Mouse (Mus musculus) megakaryocyte, adult 5-6 weeks (primary cell): ENCODE results near the gene Hip1. TPM values are rescaled to one million over a fixed set of nuclear protein-coding genes. Genes with fewer than 3 reads are reported as not detected.
A peak's percentile ranks its signal among the peaks of the same experiment; 100 is the strongest.
"Not testable (repeated sequence)": the region's sequence is repeated elsewhere in the genome, so short reads cannot be mapped to it uniquely, and the experiment has no call there.

Experiments used
- ATAC-seq: 2 replicates; pipeline ENCODE4 v1.8.0; 2016; ENCODE audit warnings: mild to moderate bottlenecking, inconsistent platforms; ENCODE audit not compliant: poor library complexity, severe bottlenecking
- total RNA-seq, 2 experiments: library from RNA; stranded (forward) in 1 of 2; stranded (reverse) in 1 of 2; fragments of 153-499, 151-499 nt in 1 of 2; fragments of 221-1000, 200-1000 nt in 1 of 2; gene quantifications; 2 replicates each; pipeline versions ENCODE4 v1.2.3 to v1.2.4; 2015 to 2017

Gene Hip1
- total RNA-seq, 2 experiments from 2014 or later: 21.6 to 34.7 TPM

DNA sequence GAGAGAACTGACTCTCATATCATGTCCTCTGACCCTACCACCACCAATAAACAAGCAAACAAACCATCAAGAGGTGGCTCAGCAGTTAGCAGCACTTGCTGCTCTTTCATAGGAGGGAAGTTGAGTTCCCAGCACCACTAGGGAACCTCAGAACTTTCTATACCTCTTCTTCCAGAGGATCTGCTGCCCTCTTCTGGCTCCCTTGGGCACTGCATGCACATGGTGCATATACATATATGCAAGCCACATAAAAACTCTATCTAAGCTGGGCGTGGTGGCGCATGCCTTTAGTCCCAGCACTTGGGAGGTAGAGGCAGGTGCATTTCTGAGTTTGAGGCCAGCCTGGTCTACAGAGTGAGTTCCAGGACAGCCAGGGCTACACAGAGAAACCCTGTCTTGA, 90.7 kb downstream of the Hip1 start:
- no peak for ATAC-seq

GRCm38 (mm10) chr5:135451559-135451958, 93.4 kb downstream of the Hip1 start:
- ATAC-seq: not testable (repeated sequence)

DNA sequence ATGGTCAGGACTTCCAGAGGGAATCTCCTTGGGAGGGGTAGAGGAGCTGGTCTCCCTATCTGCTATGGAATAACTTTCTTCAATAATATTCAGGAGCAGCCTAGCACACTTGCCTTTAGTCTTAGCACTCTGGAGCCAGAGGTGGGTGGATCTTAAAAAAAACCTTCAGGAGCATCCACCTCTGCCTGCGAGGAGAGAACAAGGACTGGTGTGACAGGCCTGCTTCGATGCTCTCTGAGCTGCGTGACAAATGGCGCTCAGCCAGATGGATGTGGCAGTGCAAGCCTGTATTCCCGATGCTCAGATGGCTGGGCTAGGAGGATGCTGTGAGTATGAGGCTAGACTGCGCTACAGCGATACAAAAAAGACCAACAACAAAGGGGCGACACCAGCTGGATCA, 93.8 kb downstream of the Hip1 start:
- no peak for ATAC-seq

DNA sequence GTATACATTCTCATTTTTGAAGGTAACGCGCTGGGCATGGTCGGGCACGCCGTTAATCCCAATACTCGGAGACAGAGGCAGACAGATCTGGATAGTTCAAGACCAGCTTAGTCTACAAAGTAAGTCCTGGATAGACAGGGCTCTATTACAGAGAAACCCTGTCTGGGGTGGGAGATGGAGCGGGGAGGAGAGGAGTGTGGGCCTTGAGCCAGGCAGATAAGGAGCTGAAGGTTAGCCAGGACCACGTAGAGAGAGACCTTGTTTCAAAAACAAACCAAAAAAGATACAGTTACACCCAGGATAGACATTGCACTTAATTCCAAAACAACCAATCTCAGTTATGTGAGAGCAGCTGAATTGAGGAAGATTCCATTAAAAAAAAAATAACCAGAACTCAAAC, 99.2 kb downstream of the Hip1 start:
- no peak for ATAC-seq

DNA sequence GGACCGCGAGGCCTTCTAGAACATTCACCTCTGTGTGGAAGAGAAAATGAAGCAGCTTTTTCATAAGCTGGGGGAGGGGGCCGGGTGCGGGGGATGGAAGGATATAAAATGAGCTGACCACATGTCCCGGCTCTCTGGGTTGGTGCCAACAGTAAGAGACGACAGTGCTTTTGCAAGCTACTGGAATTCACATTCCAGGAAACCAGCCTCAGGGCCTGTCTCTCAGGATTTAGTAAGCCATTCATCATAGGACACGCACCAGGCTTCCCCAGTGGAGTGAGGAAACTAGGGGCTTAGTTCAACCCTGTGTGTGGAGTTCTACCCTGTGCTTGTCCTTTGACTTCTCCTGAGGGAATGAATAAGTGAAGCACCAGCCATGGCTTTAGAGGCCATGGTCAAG, 102.5 kb downstream of the Hip1 start:
- ATAC-seq: no peak

DNA sequence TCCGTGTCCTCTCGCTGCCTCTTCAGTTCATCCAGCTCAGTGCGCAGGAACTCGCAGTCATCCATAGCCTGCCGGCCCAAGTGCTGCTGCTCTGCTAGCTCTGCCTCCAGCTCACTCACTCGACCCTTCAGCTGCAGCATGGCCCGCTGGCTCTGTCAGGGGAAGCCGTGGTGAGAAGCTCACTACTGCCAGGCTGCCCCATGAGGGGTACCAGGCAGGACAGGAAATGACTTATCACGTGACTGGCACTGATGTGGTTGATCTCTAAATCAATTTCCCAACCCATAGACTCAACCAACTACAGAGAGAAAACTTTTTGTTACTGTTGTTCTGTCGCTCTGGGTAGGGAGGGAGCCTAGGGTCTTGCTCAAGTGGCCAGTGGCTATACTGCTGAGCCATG, 109.9 kb downstream of the Hip1 start:
- ATAC-seq: no peak

DNA sequence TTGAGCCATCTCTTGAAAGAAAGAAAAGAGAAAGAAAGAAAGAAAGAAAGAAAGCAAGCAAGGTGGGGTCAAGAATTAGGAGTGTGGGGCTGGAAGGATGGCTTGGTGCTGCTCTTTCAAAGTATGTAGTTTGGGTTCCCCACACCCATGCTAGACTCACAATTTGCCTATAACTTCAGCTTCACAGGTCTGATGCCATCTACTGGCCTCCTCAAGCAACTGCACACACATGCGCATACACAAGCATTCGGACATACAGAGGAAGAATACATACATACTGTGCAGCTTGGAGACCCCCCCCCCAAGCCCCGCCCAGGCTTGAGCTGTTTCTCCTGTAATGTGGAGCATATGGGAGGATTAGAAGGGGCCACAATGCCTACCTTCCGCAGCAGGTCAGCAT, 111.1 kb downstream of the Hip1 start:
- no peak for ATAC-seq

DNA sequence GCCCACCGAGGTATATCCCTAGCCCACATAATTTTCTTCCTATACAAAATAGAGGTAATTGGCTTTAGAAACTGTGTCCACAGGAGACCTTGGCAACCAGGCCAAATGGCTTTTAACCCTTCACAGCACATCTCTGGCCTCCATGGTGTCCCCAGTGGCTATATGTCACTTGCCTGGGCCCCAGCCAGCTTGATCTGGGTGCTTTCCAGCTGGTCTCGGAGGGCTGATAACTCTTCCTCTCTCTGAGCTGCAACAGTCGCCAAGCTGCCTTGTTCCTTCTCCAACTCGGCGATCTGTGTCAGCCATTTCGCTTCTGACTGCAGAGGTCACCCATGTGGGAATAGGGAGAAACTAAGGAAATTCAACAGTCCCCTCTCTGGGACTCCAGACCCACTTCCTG, 113.8 kb downstream of the Hip1 start:
- ATAC-seq: no peak

GRCm38 (mm10) chr5:135428786-135429185, 116.1 kb downstream of the Hip1 start:
- ATAC-seq: no peak

DNA sequence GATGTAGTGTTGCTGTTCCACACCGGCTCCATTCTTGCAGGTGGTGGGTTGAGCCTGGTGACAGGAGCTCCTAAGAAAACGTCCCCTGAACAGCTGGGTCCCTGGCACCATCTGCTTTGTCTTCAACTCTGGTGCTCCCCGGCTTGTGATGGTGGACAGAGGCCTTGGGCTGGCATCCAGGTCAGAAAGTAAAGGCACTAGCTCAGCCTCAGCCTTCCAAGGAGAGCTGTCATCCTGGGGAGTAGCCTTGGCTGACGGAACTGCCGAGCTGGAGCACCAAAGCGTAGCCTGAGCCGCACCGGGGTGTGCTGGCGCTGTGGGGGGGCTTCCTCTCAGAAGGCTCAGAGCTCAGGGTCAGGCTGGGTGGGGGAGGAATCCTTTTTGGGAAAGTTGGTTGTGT, 134.7 kb downstream of the Hip1 start:
- no peak for ATAC-seq

DNA sequence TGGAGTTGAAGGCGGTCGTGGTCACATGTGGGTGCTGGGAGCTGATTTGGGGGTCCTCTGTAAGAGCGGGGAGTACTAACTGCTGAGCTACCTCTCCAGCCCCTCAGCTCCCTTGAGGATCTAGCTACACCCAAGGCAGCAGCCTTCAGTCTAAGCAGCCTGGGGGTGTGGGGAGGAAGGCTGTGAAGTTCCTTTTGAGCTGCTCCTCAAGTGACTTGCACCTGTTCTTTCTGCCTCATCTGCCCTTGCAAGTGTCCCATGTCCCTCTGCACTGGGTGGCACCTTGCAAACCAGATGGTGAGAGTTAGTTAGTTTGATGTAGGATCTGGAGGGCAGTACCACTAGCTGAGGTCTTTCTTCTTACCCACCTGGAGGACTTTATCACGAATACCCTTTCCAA, 136.8 kb downstream of the Hip1 start:
- no peak for ATAC-seq

DNA sequence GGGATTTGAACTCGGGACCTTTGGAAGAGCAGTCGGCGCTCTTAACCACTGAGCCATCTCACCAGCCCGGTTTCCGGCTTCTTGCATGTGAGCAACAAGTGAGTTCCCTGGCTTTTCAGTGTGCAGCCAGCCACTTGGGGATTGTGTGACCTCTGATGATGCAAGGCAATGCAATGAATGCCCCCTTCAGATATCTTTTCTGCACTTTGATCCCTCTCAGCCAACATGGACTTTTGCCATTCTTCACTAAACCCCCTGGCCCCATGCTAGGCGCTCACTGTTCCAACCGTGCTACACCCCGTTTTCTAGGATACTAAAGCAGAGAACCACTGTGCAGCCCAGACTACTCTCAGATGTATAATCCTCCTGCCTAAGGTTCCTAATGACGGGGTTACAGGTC, 139.5 kb downstream of the Hip1 start:
- ATAC-seq: no peak

DNA sequence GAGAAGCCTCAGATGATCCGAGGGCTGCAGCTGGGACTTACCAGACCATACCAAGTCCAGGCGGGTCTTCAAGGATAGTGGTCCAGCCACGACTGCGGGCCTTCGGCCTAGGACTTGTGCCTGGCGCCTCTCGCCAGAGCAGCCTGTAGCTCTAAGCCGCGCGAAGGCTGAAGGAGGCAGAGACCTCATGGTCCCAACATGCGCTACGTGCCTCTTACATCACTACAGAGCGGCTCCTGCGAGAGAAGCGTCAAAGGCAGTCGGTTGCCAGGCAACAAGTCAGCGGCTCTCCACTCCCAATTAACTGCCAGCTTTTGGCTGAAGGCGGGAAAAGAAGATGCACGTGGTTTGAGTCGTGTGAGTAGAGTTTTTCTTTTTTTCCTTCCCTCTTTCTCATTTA, 140.3 kb downstream of the Hip1 start:
- no peak for ATAC-seq

DNA sequence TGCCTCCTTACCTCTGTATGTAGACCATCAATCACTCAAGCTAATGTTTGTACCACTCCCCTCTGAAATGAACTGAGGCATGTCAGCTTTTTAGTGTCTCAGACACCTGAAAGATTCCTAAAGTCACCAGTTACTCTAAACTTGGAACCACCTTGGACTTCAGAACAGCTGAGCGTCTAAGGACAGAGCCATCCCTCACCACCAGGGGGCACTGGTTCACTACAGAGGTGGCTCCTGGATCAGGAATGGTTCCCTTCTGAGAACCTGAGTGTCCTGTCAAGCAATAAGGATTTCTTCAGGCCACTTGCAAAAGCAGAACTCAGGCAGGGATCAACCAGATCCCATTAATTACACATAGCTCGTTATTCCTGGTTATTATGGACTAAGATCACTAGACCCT, 144.7 kb downstream of the Hip1 start:
- ATAC-seq: peak; percentile 89

GRCm38 (mm10) chr5:135399382-135399781, 145.5 kb downstream of the Hip1 start:
- ATAC-seq: no peak

- peak; percentile 50 for ATAC-seq
These were observed 149.1 kb downstream of the Hip1 start for GRCm38 (mm10) chr5:135395826-135396225.

DNA sequence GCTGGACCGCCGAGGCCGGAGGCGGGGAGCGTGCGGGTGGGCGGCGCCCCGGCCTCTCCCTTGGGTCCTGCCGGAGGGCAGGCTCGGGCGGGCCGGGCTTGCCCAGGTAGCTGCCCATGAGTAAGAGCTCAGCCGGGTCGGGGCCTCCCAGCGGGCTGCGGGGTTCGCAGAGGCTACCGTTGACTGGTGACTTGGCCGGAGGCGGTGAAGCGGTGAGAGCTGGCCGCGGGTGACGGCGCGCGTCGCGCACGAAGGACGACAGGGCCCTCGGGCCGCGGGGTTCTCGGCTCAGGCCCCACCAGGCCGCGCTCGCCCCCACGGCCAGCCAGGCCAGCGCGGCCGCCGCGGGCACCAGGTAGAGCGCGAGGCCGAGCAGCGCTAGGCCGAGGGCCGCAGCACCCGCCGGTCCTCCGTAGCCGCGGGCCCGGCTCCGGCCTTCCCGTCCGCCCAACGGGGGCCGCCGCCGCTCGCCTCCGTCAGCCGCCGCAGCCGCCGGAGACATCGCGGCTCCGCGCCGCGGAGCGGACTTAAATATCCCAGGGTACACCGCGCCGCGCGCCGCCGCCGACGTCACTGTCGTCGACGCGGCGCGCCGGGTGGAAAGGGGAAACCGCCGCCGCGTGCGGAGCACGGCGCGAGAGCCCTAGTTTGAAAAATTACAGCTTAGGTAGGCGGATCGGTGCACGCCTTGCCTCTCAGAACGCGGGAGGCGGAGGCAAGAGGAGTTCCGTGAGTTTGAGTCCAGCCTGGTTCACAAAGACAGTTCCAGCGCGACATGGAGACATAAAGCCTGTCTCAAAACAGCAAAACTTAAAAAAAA, 150.7 kb downstream of the Hip1 start, which contains the start of gene Pom121:
TSS of gene Pom121 (minus strand) at position 543 of the 820 bp plus-strand sequence.
- peak; percentile 94 for ATAC-seq

DNA sequence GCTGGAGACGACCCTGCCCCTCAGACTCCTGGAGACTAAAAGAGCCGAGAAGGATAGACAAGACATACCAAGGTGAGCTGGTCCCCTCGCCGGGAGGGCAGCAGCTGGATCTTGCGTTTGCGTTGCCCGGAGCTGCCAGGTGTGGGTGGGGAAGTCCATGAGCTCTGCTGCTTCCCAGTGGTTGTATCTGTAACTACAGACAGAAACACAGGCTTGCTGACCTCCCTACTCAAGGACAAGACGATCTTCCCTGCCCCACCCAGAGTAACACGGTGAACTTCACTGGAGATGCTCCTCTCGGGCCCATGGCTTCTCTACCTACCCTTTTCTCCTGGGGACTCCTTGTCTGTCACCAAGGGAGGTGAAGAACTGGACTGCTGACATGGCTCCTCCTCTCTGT, 161.1 kb downstream of the Hip1 start:
- ATAC-seq: no peak

GRCm38 (mm10) chr5:135382746-135383145, 162.2 kb downstream of the Hip1 start:
- no peak for ATAC-seq

DNA sequence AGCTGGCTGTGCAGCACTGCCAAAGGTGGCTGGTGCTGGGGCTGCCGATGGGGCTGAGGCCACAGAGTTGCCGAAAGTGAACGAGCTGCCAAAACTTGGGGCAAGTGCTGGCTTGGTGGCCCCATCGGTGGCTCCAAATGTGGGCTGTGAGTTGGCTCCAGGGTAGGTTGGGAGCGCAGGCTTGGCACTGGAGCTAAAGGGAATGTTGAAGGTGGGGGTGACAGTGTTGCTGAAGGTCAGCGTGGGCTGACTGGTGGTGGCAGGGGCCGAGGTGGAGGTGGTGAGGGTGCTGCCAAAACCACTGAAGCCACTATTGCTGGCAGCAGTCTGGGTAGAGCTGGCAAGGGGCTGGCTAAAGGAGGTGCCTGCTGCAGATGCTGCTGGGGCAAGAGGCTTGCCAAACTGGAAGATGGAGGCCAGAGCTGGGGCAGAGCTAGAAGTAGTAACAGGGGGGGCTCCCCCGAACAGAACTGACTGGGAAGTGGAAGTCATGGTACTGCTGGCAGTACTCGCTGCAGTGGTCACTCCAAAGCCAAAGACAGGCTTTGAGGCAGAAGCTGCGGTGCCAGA, 163.5 kb downstream of the Hip1 start:
- ATAC-seq: no peak

- no peak for ATAC-seq
These were observed 164.2 kb downstream of the Hip1 start for GRCm38 (mm10) chr5:135380681-135381080.

DNA sequence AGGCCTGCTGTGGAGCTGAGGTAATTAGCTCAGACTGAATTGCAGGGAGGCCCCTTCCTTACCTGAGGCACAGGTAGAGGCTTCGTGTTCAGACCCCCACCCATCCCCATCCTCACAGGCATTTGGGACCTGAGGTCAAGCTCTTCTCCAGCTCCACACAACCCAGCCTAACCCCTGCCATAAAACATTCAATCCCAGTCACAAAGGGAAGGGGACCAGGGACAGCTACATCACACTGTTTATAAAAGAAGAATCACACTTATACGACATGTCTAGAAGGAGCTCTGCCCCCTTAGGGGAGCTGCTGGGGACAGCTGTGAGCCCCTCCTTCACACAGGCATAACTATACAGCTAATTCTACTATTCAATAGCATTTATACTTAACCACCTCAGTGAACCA, 168.6 kb downstream of the Hip1 start:
- no peak for ATAC-seq

DNA sequence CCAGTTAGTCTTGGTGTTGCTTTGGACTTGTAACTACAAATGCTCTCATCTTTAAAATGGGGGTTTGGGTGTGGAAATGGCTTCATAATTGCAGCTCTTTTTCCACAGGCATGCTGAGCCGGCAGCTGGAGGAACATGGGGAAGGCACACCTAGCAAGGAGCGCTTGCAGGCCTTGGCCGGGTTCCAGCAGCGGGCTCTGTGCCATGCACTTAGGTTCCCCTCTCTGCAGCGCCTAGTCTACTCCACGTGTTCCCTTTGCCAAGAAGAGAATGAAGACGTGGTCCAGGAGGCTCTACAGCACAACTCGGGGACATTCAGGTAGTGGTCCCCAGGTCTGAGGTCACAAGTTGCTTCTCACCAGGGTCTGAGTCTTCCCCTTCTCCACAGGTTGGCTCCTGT, 169.8 kb downstream of the Hip1 start:
- ATAC-seq: no peak
